Mouse (Mus musculus) forebrain, embryonic 15.5 days (tissue): ENCODE measurements around the gene Tmem222. TPM values are rescaled to one million over a fixed set of nuclear protein-coding genes. Genes with fewer than 3 reads are reported as not detected.

Experiments
- ATAC-seq: fragments of 200-750 bp; cut with Nextera tagmentation; replicated peaks from 2 replicates; pipeline ENCODE4 v1.8.0; 2017; ENCODE audit warnings: mild to moderate bottlenecking, moderate TSS enrichment, moderate library complexity
- H3K27ac ChIP-seq: fragments of 300-500 bp; sonication (generic); replicated peaks from 2 replicates; pipeline ENCODE4 v1.5.1; 2015; ENCODE audit warnings: mild to moderate bottlenecking, inconsistent platforms
- H3K27me3 ChIP-seq: fragments of 300-500 bp; sonication (generic); 2 replicates; pipeline ENCODE4 v1.6.1; 2015; ENCODE audit warnings: inconsistent platforms
- H3K36me3 ChIP-seq: fragments of 300-500 bp; sonication (generic); 2 replicates; pipeline ENCODE4 v1.6.1; 2015; ENCODE audit warnings: mild to moderate bottlenecking, inconsistent platforms
- H3K4me1 ChIP-seq: fragments of 300-500 bp; sonication (generic); 2 replicates; pipeline ENCODE4 v1.6.1; 2015; ENCODE audit warnings: inconsistent platforms
- H3K4me2 ChIP-seq: fragments of 300-500 bp; sonication (generic); replicated peaks from 2 replicates; pipeline ENCODE4 v1.6.1; 2015; ENCODE audit warnings: mild to moderate bottlenecking, inconsistent platforms
- H3K4me3 ChIP-seq: fragments of 300-500 bp; sonication (generic); 2 replicates; pipeline ENCODE4 v1.5.1; 2015; ENCODE audit warnings: mild to moderate bottlenecking, inconsistent platforms
- H3K9ac ChIP-seq: fragments of 300-500 bp; sonication (generic); replicated peaks from 2 replicates; pipeline ENCODE4 v1.6.1; 2015; ENCODE audit warnings: mild to moderate bottlenecking, inconsistent platforms
- H3K9me3 ChIP-seq: fragments of 300-500 bp; sonication (generic); 2 replicates; pipeline ENCODE4 v1.6.1; 2016; ENCODE audit warnings: inconsistent platforms
- WGBS: fragments of 180-500 bp; shearing (Covaris S2); methylation state at CpG from one replicate; pipeline ENCODE4 v1.1.7; 2015; ENCODE audit warnings: mixed read lengths; 5-methylcytosine and 5-hydroxymethylcytosine counted together
- polyA plus RNA-seq: library from polyadenylated mRNA; unstranded; fragments of >200 nt; fragmentation: Nextera tagmentation; extraction: Ambion mirVana; gene quantifications from 2 replicates; pipeline ENCODE4 v1.2.1, GENCODE M21; 2015

Gene Tmem222
- 107 and 112 TPM in 2 replicates for polyA plus RNA-seq

- H3K9ac ChIP-seq, result peak within 1 kb of the TSS; percentile 78
- H3K9me3 ChIP-seq, result no peaks in the 10 kb centered on the region
- H3K27ac ChIP-seq, result peak within 1 kb of the TSS; percentile 91
- peak within 1 kb of the TSS; percentile 60 for H3K4me3 ChIP-seq
- peaks cover 39% of the 10 kb centered on the region for H3K4me1 ChIP-seq
- H3K36me3 ChIP-seq, result 0 out of 2 replicates have a peak, but pooled peaks cover 2% of the 10 kb centered on the region
- no peaks in the 10 kb centered on the region for H3K27me3 ChIP-seq
- under 1% methylated on average over 73 of the region's 73 CpGs for WGBS
- ATAC-seq, result peak; percentile 95
- peak within 1 kb of the TSS; percentile 57 for H3K4me2 ChIP-seq
Observed at GRCm38 (mm10) chr4:133277104-133278026, at the start of gene Tmem222. TSS of gene Tmem222 (minus strand) at chr4:133277792.

GRCm38 (mm10) chr4:133319667-133320066, 42.1 kb upstream of the Tmem222 start:
- no peak overlapping the region for H3K4me2 ChIP-seq
- H3K27me3 ChIP-seq, result no peaks in the 10 kb centered on the region
- H3K27ac ChIP-seq, result no peak overlapping the region
- H3K9ac ChIP-seq, result no peak overlapping the region
- WGBS, result 90% methylated on average over 3 of the region's 3 CpGs
- peaks cover 14% of the 10 kb centered on the region for H3K36me3 ChIP-seq
- no peak for ATAC-seq
- H3K4me3 ChIP-seq, result no peak overlapping the region
- H3K4me1 ChIP-seq, result no peaks in the 10 kb centered on the region
- no peaks in the 10 kb centered on the region for H3K9me3 ChIP-seq

GRCm38 (mm10) chr4:133315991-133316390, 38.4 kb upstream of the Tmem222 start:
- H3K27ac ChIP-seq, result no peak overlapping the region
- WGBS, result 91% methylated on average over 5 of the region's 5 CpGs
- no peak overlapping the region for H3K4me3 ChIP-seq
- no peaks in the 10 kb centered on the region for H3K27me3 ChIP-seq
- H3K4me2 ChIP-seq, result no peak overlapping the region
- H3K4me1 ChIP-seq, result no peaks in the 10 kb centered on the region
- H3K9me3 ChIP-seq, result no peaks in the 10 kb centered on the region
- ATAC-seq, result no peak
- H3K36me3 ChIP-seq, result peaks cover 21% of the 10 kb centered on the region
- H3K9ac ChIP-seq, result no peak overlapping the region

- no peaks in the 10 kb centered on the region for H3K9me3 ChIP-seq
- no peak overlapping the region for H3K9ac ChIP-seq
- H3K4me3 ChIP-seq, result no peak overlapping the region
- H3K27me3 ChIP-seq, result no peaks in the 10 kb centered on the region
- peaks cover 15% of the 10 kb centered on the region for H3K36me3 ChIP-seq
- H3K4me1 ChIP-seq, result no peaks in the 10 kb centered on the region
- H3K4me2 ChIP-seq, result no peak overlapping the region
- 76% methylated on average over 8 of the region's 8 CpGs for WGBS
- ATAC-seq, result no peak
- no peak overlapping the region for H3K27ac ChIP-seq
Observed at GRCm38 (mm10) chr4:133314896-133315295, 37.3 kb upstream of the Tmem222 start.

GRCm38 (mm10) chr4:133309948-133310347, 32.4 kb upstream of the Tmem222 start:
- Histone ChIP-seq H3K9ac (no peak overlapping the region), H3K27ac (no peak overlapping the region), H3K4me2 (no peak overlapping the region), H3K4me3 (no peak overlapping the region), H3K4me1 (no peaks in the 10 kb centered on the region), H3K36me3 (peaks cover 9% of the 10 kb centered on the region; the same call in 1 of the 2 replicates), H3K9me3 (no peaks in the 10 kb centered on the region), H3K27me3 (no peaks in the 10 kb centered on the region)
- under 1% methylated on average over 3 of the region's 3 CpGs for WGBS
- ATAC-seq, result no peak

- Histone ChIP-seq H3K4me2 (no peak overlapping the region), H3K9me3 (no peaks in the 10 kb centered on the region), H3K36me3 (peaks cover 3% of the 10 kb centered on the region; the same call in 1 of the 2 replicates), H3K4me3 (no peak overlapping the region), H3K4me1 (no peaks in the 10 kb centered on the region), H3K27ac (no peak overlapping the region), H3K9ac (no peak overlapping the region), H3K27me3 (no peaks in the 10 kb centered on the region)
- ATAC-seq, result no peak
- 34% methylated on average over 3 of the region's 3 CpGs for WGBS
Observed at GRCm38 (mm10) chr4:133307331-133307730, 29.7 kb upstream of the Tmem222 start.

GRCm38 (mm10) chr4:133305825-133306224, 28.2 kb upstream of the Tmem222 start:
- WGBS, result 86% methylated on average over 7 of the region's 7 CpGs
- Histone ChIP-seq H3K4me2 (no peak overlapping the region), H3K9me3 (no peaks in the 10 kb centered on the region), H3K36me3 (peaks cover 10% of the 10 kb centered on the region; the same call in 1 of the 2 replicates), H3K27me3 (no peaks in the 10 kb centered on the region), H3K4me3 (no peak overlapping the region), H3K9ac (no peak overlapping the region), H3K27ac (no peak overlapping the region), H3K4me1 (no peaks in the 10 kb centered on the region)
- ATAC-seq, result no peak

- WGBS, result 90% methylated on average over 7 of the region's 7 CpGs
Observed at GRCm38 (mm10) chr4:133304770-133305169, 27.2 kb upstream of the Tmem222 start.

GRCm38 (mm10) chr4:133302668-133303067, 25.1 kb upstream of the Tmem222 start:
- H3K9ac ChIP-seq, result no peak overlapping the region
- no peak for ATAC-seq
- H3K27me3 ChIP-seq, result no peaks in the 10 kb centered on the region
- H3K4me1 ChIP-seq, result peaks cover 30% of the 10 kb centered on the region
- H3K4me3 ChIP-seq, result no peak overlapping the region
- no peaks in the 10 kb centered on the region for H3K9me3 ChIP-seq
- 74% methylated on average over 5 of the region's 5 CpGs for WGBS
- peaks cover 16% of the 10 kb centered on the region; the same call in 1 of the 2 replicates for H3K36me3 ChIP-seq
- no peak overlapping the region for H3K4me2 ChIP-seq
- H3K27ac ChIP-seq, result peak overlapping the region; percentile 56

More at GRCm38 (mm10) chr4:133304770-133305169, 27.2 kb upstream of the Tmem222 start:
- Histone ChIP-seq H3K27me3 (no peaks in the 10 kb centered on the region), H3K4me2 (no peak overlapping the region), H3K4me1 (peaks cover 9% of the 10 kb centered on the region), H3K9me3 (no peaks in the 10 kb centered on the region), H3K9ac (no peak overlapping the region), H3K36me3 (peaks cover 15% of the 10 kb centered on the region; the same call in 1 of the 2 replicates), H3K4me3 (no peak overlapping the region), H3K27ac (no peak overlapping the region)
- no peak for ATAC-seq

GRCm38 (mm10) chr4:133301802-133302201, 24.2 kb upstream of the Tmem222 start:
- Histone ChIP-seq H3K27ac (0 out of 2 replicates have a peak overlapping the region, but pooled peaks have one; percentile 22), H3K4me1 (peaks cover 34% of the 10 kb centered on the region), H3K27me3 (no peaks in the 10 kb centered on the region), H3K4me3 (no peak overlapping the region), H3K36me3 (peaks cover 16% of the 10 kb centered on the region; the same call in 1 of the 2 replicates), H3K9ac (no peak overlapping the region), H3K9me3 (no peaks in the 10 kb centered on the region), H3K4me2 (no peak overlapping the region)
- 26% methylated on average over 4 of the region's 4 CpGs for WGBS
- no peak for ATAC-seq

- H3K4me1 ChIP-seq, result peaks cover 34% of the 10 kb centered on the region
- no peak overlapping the region for H3K4me3 ChIP-seq
- H3K9ac ChIP-seq, result no peak overlapping the region
- no peaks in the 10 kb centered on the region for H3K9me3 ChIP-seq
- peak overlapping the region; percentile 93 for H3K27ac ChIP-seq
- peaks cover 29% of the 10 kb centered on the region for H3K36me3 ChIP-seq
- H3K27me3 ChIP-seq, result no peaks in the 10 kb centered on the region
- WGBS, result 89% methylated on average over 11 of the region's 11 CpGs
- H3K4me2 ChIP-seq, result no peak overlapping the region
- ATAC-seq, result no peak
Observed at GRCm38 (mm10) chr4:133300421-133300820, 22.8 kb upstream of the Tmem222 start.

- H3K36me3 ChIP-seq, result peaks cover 36% of the 10 kb centered on the region
- 50% methylated on average over 5 of the region's 5 CpGs for WGBS
Observed at GRCm38 (mm10) chr4:133299701-133300100, 22.1 kb upstream of the Tmem222 start.

More at GRCm38 (mm10) chr4:133299701-133300100, 22.1 kb upstream of the Tmem222 start:
- Histone ChIP-seq H3K27ac (peak overlapping the region; percentile 93), H3K4me2 (no peak overlapping the region), H3K4me3 (no peak overlapping the region), H3K4me1 (peaks cover 34% of the 10 kb centered on the region), H3K27me3 (no peaks in the 10 kb centered on the region), H3K9ac (no peak overlapping the region), H3K9me3 (no peaks in the 10 kb centered on the region)
- ATAC-seq, result peak; percentile 73
